ENCODE assay signal across 7 mouse cellular contexts in the genomic region with DNA sequence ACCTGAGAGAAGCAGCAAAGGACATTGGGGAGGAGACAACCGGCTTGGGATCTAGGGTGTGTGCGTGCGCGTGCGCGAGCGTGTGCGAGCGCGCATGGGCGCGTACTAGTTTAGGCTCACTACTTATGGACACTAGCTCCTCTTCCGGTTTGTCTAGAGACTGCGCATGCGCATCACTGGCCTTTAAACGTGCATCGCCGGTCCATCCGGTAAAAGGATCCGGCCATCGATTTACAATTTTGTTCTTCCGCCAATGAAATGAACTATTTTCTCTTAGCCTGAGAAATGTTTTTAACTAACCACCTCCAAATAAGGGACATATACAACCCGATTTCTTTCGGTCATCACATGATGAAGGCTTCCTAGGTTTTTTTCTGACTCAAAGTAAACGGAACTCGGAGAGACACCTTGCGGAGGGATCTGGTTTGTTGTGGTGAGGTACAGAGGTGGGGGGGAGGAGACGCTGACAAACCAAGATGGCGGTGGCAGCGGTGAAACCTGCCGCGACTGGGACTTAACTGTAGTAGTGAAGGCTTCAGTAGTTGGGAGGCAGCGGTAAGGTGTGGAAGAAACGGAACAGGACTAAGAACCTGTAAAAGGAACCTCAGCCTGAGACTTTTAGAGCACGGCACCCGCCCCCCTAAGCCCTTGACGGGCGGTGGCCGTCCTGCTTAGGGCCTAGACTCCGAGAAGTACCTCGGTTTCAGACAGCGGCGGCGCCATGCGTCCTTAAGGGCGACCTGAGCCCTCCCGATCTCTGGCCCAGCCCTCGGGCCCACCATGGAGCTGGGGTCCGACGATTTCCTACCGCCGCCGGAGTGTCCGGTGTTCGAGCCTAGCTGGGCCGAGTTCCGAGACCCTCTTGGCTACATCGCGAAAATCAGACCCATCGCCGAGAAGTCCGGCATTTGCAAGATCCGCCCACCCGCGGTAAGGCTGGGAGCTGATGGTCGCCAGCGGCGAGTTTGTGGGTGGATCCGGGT. TPM values are rescaled to one million over a fixed set of nuclear protein-coding genes. Genes with fewer than 3 reads are reported as not detected.
DNase-seq lines count a peak whose midpoint lies in the region; ATAC-seq lines count a peak whose summit lies in the region.

Gene Kdm5c, plus strand, starts transcription at position 240 of the 983 bp plus-strand sequence.

- DNase-seq in adrenal gland, postnatal 14 days = peak; percentile 98
- DNase-seq in embryonic facial prominence, embryonic 11.5 days (ENCODE audit: low spot score) = peak; percentile 99
- DNase-seq in kidney, adult 11 months = peak; percentile 99
- DNase-seq in limb, embryonic 10.5 days (ENCODE audit: low spot score) = peak; percentile 97
- DNase-seq in spleen, adult 12 weeks (ENCODE audit: low spot score) = peak; percentile 92

- 2% methylated on average over 69 of the region's 69 CpGs for WGBS in embryonic facial prominence, embryonic 11.5 days
- under 1% methylated on average over 68 of the region's 69 CpGs for WGBS in limb, embryonic 10.5 days
- WGBS in midbrain, embryonic 13.5 days = 1% methylated on average over 68 of the region's 69 CpGs

- peak within 1 kb of the TSS; percentile 54 for H3K4me2 ChIP-seq in embryonic facial prominence, embryonic 11.5 days (ENCODE audit: low read depth, low read length)
- H3K4me2 ChIP-seq in midbrain, embryonic 13.5 days (replicated peaks) = peak within 1 kb of the TSS; percentile 93

- peak; percentile 99 for ATAC-seq in embryonic facial prominence, embryonic 11.5 days (replicated peaks; ENCODE audit: insufficient number of reproducible peaks, low FRiP score, low TSS enrichment, low read depth)
- peak; percentile 98 for ATAC-seq in granulocyte monocyte progenitor cell, adult 5-6 weeks (replicated peaks; ENCODE audit: poor library complexity, severe bottlenecking)
- ATAC-seq in midbrain, embryonic 13.5 days = peak; percentile 98

- H3K4me1 ChIP-seq in embryonic facial prominence, embryonic 11.5 days (ENCODE audit: control insufficient read depth, insufficient read depth, low read length) = no peaks in the 10 kb centered on the region
- peaks cover 14% of the 10 kb centered on the region for H3K4me1 ChIP-seq in limb, embryonic 10.5 days
- peaks cover 20% of the 10 kb centered on the region for H3K4me1 ChIP-seq in midbrain, embryonic 13.5 days (replicated peaks)

- peak within 1 kb of the TSS; percentile 74 for H3K4me3 ChIP-seq in embryonic facial prominence, embryonic 11.5 days (ENCODE audit: low read depth, low read length)
- H3K4me3 ChIP-seq in limb, embryonic 10.5 days = peak within 1 kb of the TSS; percentile 96
- H3K4me3 ChIP-seq in midbrain, embryonic 13.5 days (replicated peaks) = peak within 1 kb of the TSS; percentile 92

- peak within 1 kb of the TSS; percentile 83 for H3K9ac ChIP-seq in embryonic facial prominence, embryonic 11.5 days (replicated peaks; ENCODE audit: low read length)
- H3K9ac ChIP-seq in midbrain, embryonic 13.5 days (replicated peaks) = peak within 1 kb of the TSS; percentile 94

- H3K9me3 ChIP-seq in embryonic facial prominence, embryonic 11.5 days (replicated peaks; ENCODE audit: control insufficient read depth, low read length) = no peaks in the 10 kb centered on the region
- H3K9me3 ChIP-seq in limb, embryonic 10.5 days (replicated peaks) = no peaks in the 10 kb centered on the region
- no peaks in the 10 kb centered on the region for H3K9me3 ChIP-seq in midbrain, embryonic 13.5 days

- no peaks in the 10 kb centered on the region for H3K36me3 ChIP-seq in embryonic facial prominence, embryonic 11.5 days (replicated peaks; ENCODE audit: control insufficient read depth, insufficient read depth, low read depth, low read length)
- peaks cover 18% of the 10 kb centered on the region for H3K36me3 ChIP-seq in limb, embryonic 10.5 days
- peaks cover 13% of the 10 kb centered on the region; the same call in 1 of the 2 replicates for H3K36me3 ChIP-seq in midbrain, embryonic 13.5 days

- H3K27me3 ChIP-seq in embryonic facial prominence, embryonic 11.5 days (ENCODE audit: control insufficient read depth, insufficient read depth, low read length) = no peaks in the 10 kb centered on the region
- H3K27me3 ChIP-seq in limb, embryonic 10.5 days (ENCODE audit: low read depth, poor library complexity, severe bottlenecking) = peaks cover 23% of the 10 kb centered on the region
- peaks cover 18% of the 10 kb centered on the region for H3K27me3 ChIP-seq in midbrain, embryonic 13.5 days

- H3K27ac ChIP-seq in embryonic facial prominence, embryonic 11.5 days (replicated peaks; ENCODE audit: low read depth, low read length) = no peak within 1 kb of the TSS; the same call in 1 of the 2 replicates
- peak within 1 kb of the TSS; percentile 93 for H3K27ac ChIP-seq in limb, embryonic 10.5 days
- H3K27ac ChIP-seq in midbrain, embryonic 13.5 days = peak within 1 kb of the TSS; percentile 68

RNA-seq across cellular contexts. Expression of gene Kdm5c, which starts in this region (rescaled TPM):
- total RNA-seq in adrenal gland, postnatal 14 days (2021) = 61.0 and 64.9 TPM in 2 replicates
- polyA plus RNA-seq in embryonic facial prominence, embryonic 11.5 days (2014; fragmentation: Nextera tagmentation; extraction: Ambion mirVana) = 23.6 and 26.3 TPM in 2 replicates
- 43.2 and 57.6 TPM in 2 replicates for total RNA-seq in granulocyte monocyte progenitor cell, adult 5-6 weeks (2014; fragmentation: Nextera tagmentation)
- 33.9 and 46.7 TPM in 2 replicates for total RNA-seq in granulocyte monocyte progenitor cell, adult 5-6 weeks (2017)
- 67.1 and 70.5 TPM in 2 replicates for polyA plus RNA-seq in limb, embryonic 10.5 days (2016; fragmentation: Nextera tagmentation; extraction: Ambion mirVana)
- polyA plus RNA-seq in midbrain, embryonic 13.5 days (2015; fragmentation: Nextera tagmentation; extraction: Ambion mirVana) = 39.6 and 45.6 TPM in 2 replicates
